Mouse (Mus musculus) gonadal fat pad, adult 2 months (tissue): ENCODE data around the gene Wdr38. TPM values are rescaled to one million over a fixed set of nuclear protein-coding genes. Genes with fewer than 3 reads are reported as not detected.
A peak's percentile ranks its signal among the peaks of the same experiment; 100 is the strongest.
"Not testable (repeated sequence)": the region's sequence is repeated elsewhere in the genome, so short reads cannot be mapped to it uniquely, and the experiment has no call there.

Experiments used
- DNase-seq: peaks from one replicate; pipeline ENCODE4 v3.0.0-alpha.2; 2012; ENCODE audit warnings: low read depth
- polyA plus RNA-seq: library from polyadenylated mRNA; depleted of rRNA; stranded (reverse); fragments of >200 nt; gene quantifications from 2 replicates; pipeline ENCODE4 v1.2.3, GENCODE M21; 2012

The Wdr38 gene
- polyA plus RNA-seq, 1 experiment, result 1.6 TPM

DNA sequence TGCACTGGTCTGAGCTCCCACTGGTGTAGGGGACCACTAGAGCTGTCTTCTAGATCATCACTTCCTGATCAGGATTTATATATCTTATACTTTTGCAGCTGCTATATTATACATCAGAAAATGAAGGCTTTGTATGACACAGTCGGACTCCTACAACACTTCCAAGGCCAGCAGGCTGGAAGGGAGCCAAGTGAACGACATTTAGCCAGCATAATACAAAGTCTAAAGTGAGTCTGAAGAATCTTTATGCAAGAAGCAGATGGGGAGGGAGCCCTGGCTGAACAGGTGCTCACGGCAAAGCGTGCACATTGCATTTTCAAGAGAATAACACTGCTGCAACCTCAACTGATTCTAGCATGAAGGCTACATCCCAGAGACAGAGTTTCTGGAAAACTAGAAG lies 4.8 kb upstream of the Wdr38 start:
- no peak for DNase-seq

DNA sequence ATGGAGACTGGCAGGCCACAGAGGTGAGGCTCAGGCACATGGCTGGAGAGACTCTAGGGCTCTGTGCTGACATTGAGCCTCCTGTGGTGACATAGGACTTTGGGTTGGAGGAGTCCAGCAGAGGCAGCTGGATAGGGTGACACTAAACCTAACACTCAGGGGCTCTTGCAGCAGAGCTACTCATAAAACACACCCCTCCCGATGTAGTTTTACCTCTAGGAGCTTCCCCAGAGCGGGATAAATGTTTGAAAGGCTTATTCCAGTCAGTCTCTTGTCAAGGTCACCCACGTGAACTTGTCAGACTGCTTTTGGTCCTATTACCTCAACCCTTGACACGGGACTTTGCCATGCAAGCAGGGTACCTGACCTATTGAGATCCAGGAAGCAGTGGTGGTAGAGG lies 2.1 kb downstream of the Wdr38 start:
- DNase-seq, result no peak

DNA sequence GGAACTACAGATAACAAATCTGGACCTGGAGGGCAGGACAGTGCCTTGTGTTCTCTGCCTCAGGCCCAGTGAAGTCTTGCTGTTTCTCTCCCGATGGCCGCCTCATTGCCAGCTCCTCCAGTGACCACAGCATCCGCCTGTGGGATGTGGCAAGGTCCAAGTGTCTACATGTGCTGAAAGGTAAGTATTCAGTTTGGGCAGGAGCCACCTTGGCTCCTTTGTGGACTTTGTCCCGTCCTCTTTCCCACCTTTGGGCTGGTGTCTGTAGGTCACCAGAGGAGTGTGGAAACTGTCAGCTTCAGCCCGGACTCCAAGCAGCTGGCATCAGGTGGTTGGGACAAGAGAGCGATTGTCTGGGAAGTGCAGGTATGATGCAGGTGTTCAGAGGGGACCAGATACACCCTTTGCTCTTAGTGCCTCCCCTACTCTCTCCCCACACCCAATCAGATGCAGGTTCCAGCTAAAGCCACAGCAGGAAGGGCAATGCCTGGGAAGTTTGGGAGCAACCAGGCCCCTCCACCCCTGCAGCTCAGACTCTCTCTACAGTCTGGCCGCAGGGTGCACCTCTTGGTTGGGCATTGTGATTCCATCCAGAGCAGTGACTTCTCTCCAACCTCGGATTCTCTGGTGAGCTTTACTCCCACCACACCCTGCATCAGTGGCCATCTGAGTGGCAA lies 2.8 kb downstream of the Wdr38 start:
- no peak for DNase-seq

DNA sequence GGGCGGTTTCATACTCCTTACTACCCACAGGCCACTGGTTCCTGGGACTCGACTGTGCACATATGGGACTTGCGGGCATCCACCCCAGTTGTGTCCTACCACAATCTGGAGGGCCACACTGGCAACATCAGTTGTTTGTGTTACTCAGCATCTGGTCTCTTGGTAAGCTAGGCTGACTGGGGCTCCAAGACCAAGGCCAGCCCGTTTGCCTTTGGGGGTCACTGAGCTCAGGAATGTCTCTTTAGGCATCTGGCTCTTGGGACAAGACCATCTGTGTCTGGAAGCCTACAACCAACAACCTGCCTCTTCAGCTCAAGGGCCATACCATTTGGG lies 3.3 kb downstream of the Wdr38 start:
- no peak for DNase-seq

DNA sequence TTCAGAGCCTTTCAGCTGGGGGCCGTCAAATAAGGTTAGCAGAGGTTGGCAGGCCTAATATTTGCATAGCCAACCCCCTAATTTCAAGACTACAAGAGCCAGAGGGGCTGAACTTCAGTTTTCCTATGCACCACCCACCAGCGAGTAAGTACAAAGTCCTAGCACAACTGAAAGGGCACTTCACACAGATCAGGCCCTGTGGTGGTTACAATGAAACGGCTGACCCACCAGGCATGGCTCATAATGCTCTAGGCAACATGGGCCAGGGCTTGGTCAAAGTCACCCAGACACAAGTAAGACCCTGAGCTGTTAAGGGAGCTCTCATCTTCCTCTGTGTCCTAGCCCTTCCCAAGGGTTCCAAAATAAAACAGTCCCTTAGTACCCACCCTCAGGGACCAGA lies 4.6 kb downstream of the Wdr38 start:
- DNase-seq, result no peak

DNA sequence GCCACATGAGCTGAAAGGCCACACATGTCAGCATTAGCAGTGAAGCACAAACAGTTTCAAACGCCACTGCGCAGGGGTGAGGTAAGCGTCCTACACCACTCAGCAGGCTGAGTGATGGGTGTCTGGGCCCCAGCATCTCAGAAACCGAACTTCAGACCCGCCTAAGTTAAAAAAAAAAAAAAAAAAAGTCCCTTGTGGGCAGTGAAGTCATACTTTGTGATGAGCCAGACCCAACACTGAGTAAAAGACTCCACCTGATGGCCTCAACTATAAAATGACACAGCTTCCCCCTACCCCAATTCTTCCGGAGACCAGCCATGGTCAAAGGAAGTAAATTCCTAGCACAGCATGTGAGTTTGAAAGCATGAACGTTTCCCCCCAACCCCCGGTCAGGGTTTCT lies 5.8 kb downstream of the Wdr38 start:
- DNase-seq, result no peak

DNA sequence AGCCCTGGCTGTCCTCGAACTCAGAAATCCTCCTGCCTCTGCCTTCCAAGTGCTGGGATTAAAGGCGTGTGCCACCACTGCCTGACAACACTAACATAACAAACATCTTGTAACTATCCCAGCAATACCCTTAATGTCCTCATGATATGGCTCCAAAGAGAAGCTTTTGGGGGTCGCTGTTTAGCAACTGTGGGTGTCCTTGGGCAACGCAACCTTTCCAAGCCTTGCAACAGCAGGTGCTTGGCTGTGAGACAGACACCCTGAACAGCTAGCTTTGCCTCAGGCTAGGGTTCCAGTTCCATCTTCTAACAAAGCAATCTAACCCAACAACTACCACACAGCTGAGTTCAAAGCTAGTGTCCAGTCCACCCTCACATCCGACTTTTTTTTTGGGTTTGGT lies 6.2 kb downstream of the Wdr38 start:
- DNase-seq, result no peak

DNA sequence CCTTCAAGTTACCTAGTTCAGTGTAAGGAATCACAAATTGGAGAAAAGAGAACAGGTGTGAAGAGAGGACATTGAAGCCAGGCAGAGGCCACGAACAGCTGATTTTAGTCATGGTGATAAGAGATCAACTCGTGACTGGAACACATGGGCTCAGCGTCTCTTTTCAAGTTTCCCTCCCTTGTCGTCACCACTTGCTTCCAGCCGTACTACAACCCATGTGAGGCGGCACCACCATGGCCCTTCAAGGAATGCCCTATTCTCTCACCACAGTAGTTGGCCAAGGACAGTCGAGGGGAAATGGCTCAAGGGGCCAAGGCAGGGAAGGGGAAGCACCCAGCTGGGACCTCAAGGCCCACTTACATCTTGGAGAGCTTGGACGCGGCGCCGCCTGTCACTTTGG lies 7.1 kb downstream of the Wdr38 start:
- no peak for DNase-seq

DNA sequence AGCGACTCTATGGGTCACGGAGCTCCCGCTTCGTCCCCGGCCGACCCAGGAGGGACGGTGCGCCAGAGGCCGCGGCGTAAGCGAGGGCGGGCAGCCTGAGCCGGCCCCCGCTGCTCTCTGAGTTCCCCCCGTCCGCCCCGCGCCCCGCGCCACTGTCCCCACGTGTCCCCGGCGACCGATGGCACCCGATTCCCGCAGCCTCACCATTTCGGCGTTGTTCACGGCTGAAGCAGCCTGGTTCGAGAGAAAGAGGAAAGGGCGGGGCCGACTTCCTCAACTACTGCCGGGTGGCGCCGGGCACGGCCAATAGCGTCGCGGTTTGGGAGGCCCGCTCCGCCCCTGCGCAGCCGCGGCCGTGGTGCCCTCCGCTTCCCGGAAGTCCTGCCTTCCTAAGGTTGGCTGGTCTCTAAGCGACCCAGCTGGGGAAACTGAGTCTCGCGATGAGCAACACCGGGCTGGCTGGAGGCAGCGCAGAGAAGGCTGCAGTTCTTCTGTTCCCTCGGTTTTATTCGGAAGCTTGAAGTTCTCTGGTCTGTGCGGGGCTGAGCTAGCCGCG lies 7.7 kb downstream of the Wdr38 start, which contains the start of gene Arpc5l:
Gene Arpc5l (plus strand): TSS at position 469 of the 556 bp plus-strand sequence.
- no peak for DNase-seq

DNA sequence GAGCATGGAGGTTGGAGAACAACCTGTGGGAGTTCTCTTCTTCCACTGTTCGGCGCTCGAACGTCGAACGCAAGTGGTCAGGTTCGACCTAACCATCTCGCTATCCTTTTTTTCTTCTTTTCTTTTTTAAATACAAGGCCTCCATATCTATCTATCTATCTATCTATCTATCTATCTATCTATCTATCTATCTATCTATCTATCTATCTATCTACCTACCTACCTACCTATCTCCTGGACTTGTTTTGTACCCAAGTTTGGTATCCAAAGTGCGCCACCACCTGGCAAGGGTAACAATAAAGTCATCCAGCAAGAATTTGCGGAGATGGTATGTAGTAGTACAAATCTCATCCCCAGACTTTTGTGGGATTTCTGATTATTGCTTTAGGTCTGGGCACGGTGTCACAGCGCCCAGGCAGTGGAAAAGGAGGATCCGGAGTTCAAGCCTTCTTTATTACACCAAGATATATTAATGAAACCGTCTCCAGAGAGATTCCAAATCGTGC lies 8.4 kb downstream of the Wdr38 start, which contains the start of gene Rpl35:
Gene Rpl35 (minus strand): TSS at position 51 of the 506 bp plus-strand sequence.
- DNase-seq, result no peak

DNA sequence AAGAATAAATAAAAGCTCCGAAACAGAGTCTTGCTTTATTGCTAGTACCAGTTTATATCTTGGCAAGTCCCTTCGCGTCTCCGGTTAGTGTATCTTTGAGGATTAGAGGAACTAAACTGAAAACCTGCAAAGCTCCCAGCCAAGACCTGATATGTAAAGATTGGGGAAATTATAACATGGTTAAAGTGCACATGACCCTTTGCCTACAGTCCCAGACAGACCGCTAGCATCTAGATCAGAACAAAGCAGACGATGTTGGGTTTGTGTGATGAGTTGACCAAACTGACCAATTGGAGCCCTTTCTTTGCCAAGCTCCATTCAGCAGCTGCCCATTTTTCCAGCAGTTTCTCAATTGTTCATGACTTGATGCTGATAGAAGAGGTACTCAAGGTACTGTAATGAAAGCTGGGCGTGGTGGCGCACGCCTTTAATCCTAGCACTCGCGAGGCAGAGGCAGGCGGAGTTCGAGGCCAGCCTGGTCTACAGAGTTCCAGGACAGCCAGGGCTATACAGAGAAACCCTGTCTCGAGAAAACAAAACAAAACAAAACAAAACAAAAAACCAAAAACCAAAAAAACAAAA lies 9.0 kb downstream of the Wdr38 start:
- DNase-seq, result no peak

DNA sequence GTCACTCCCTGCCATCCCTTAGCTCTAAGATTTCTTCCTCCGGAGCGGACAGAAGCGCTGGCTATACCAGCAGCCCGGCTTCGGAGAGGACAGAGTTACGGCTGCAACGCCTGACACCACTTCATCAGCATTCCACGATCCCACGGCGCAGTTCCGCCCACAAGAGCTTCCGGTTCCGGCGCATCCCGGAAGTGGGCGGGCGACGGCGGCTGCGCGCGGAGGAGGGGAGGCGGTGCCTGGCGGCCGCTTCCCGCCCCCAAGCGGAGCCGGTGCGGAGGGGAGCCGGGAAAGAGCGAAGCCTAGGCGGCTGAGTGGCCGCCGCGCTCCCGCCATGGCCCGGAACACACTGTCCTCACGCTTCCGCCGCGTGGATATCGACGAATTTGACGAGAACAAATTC lies 10.6 kb downstream of the Wdr38 start:
- no peak for DNase-seq

DNA sequence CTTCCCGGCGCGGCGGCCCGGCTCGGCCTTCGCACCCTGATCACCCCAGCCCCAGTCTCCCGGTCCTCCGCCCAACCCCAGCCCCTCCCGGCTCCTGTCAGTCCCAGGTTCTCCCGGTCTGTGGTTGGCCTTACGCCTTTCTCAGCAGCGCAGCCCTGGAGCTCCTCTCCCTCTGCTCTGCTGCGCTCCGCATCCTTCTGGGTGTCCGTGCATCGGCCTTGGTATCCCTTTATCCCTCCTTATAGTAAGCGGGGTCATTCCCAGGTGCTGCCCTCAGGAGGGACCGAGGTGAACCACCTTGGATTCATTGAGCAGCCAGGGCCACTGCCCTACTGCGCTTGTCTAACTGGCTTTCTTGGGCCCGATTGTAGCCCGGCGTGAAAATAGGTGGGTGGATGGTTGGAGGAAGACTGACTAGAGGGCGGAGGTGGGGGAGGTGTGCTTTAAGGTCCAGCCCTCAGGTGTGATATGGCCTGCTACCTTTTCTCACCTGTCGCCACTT lies 11.1 kb downstream of the Wdr38 start:
- DNase-seq, result no peak

DNA sequence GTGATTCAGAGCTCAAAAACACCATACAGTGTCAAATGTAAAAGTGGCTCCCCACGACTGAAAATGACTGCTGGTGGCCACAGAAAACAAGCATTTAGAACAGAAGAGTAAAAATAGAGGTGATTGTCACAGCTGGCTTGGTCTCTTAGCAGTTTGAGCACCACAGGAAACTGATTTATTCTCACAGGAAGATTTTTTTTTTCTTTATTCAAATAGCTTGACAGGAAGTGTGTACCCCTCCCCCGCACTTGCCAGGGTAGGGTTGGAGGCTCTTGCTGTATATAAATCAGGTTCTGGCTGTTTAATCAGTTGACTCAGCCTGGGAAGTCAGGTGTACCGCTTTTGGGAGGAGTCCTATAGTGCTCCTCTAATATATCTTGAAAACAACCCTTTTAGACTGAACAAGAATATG lies 11.7 kb downstream of the Wdr38 start:
- no peak for DNase-seq

DNA sequence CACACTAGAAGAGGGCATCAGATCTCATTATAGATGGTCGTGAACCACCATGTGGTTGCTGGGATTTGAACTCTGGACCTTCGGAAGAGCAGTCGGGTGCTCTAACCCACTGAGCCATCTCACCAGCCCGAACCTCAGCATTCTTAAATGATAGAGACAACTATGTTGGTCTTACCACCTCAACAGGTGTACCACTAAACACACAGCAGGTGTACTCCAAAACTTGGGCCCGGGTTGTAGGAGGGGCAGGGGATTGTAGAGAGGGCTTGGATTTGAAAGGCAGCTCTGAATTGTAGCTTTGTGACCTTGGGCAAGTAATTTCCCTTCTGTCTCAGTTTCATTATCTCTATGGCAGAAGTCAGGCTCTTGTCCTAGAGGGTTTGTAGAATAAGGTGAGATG lies 12.9 kb downstream of the Wdr38 start:
- not testable (repeated sequence) for DNase-seq

DNA sequence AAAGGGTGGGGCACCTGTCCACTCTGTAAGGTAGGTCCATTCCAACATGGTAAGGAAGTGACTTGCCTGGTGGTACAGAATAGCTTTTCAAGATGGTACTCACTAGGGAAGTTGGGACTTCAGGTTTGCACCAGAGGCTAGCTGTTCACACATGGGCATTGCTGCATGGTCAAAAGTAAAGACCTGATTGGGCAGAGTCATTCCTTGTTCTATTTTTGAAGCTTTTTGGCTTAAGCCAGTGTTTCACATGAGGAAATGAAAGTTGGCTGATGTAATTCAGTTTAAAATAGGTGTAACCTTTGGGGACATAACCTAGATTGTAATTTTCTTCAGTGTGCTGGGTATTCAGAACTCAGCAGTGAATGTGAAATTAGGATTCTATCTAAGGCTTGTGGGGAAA lies 14.0 kb downstream of the Wdr38 start:
- DNase-seq, result no peak

DNA sequence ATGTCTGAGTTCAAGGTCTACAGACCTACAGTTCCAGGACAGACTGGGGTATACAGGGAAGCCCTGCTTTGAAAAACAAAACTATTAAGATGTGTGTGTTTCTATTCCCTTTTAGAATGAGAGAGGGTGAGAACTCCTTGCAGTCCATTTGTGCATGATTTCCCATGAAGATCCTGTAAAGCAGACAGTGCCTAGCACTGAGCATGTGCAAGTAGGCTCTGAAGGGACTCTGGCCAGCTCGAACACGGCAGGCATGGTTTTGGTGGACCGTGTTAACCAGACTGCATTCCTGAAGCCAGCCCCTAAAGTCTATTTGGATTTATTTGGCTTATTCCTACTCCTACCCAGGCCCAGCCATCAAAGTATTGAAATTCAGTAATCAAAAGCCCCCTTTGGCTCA lies 14.7 kb downstream of the Wdr38 start:
- DNase-seq, result no peak

DNA sequence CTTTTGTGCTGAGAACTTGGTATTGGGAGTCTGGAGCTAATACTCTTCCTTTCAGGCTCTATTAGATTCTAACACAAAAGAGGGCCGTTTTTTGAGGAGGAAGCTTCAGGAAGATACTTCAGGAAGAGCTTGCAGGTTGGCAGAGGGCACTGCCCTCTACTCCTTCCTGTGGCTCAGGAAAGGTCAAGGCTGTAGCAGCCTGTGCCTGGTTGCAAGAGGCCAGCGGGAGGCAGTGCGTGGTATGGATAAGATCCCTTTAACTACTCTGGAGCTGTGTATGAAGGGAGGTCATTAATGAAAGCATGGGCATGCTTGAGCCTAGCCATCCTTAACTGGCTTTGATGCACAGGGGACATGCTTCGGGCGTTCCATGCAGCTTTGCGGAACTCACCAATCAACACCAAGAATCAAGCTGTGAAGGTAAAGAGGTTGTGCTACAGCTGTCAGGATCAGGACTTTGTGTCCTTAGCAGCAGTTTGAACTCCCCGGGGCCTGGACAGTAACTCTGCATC lies 15.5 kb downstream of the Wdr38 start:
- DNase-seq, result no peak

DNA sequence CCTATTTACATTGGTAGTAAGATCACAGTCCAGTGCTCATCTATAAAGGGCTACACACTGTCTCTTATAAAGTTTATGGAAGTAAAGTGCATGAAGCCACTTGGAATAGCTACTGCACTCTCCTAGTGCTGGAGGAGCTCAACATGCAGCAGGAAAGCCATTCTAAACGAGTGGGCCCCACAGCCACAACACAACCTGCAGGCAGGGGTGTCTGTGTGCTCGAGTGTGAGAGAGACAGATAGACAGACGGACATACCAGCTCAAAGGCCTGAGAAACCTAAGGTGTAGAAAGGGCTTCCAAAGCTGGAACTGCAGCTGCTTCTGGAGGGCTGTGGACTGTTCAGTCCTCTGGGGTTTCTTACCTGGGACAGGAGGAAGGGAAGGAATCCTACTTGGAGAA lies 19.3 kb downstream of the Wdr38 start:
- DNase-seq, result no peak

DNA sequence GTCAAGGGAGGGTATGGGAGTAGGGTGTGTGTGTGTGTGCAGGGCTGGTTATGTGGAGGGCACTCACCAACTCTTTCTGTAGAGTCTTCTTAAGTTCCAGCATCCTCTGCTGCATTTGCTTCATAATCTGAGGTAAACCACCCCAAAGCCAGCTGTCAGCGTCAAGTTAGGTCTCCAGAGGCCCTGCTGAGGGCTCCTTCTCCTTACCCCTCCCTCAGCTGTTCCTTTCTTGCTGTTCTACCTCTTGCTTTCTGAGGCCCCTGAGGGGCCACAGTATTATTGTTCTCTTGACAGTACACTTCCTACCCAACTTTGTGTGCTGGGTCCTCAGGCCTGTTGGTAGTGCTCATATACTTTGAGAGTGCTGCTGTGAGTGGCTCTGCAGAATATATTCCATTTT lies 22.7 kb downstream of the Wdr38 start:
- DNase-seq, result no peak

DNA sequence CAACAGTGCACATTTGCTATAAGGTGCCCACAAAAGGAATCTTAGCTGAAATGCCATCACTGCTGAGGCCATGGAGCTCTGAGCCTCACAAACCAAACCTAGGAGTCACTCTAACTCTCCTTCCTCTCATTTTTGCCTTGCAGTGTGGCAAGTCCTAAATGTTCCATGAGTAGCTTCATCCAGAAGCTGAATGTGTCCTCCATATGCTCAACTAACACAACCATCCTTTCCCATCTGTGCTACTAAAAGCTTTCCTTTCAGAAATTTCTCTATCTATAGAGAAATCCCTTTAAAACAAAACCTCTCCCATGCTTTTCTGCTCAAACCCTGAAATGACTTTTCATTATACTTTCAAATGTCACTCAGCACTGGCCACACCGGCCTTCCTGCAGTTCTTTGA lies 34.3 kb downstream of the Wdr38 start:
- DNase-seq, result no peak

DNA sequence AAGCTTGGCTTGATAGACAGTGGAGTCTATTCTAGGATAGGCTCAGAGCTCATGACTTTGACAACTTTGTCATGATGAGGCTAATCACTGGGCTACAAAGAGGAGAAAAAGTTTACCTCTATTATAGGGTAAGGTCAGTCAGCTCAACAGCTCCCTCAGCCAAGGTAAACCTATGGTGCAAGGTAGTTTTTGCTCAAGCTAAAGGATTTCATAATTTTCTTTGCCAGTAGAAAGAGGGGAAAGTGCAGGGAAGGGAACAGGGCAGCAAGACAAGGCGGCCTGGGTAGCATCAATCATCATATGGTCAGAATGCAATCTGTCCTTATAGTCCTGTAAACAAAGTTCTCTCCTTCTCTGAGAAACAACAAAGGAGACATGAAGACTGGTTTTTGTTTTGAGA lies 42.9 kb downstream of the Wdr38 start:
- peak; percentile 77 for DNase-seq

DNA sequence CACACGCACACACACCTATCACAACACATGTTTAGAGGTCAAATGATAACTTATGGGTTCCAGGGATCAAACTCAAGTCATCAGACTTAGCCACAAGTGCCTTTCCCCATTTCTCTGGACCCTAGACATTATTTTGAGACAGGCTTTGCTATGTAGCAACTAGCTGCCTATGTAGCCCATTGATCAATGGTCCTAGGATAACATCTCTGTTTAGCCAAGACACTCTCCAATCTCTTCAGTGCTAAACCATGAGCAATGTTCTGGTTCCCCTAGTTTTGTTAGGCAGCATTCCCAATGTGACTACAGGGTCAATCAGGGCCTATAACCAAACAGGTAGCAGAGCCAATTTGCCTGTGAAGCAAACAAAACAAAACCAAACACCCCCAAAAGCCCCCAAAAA lies 51.2 kb downstream of the Wdr38 start:
- DNase-seq, result no peak
